Mouse (Mus musculus) lung, postnatal 0 days (tissue): ENCODE data around the gene Cfap206. TPM values are rescaled to one million over a fixed set of nuclear protein-coding genes. Genes with fewer than 3 reads are reported as not detected.

Experiments
- ATAC-seq: fragments of 200-750 bp; cut with Nextera tagmentation; 2 replicates; pipeline ENCODE4 v1.8.0; 2017; ENCODE audit warnings: moderate library complexity
- DNase-seq: peaks from one replicate; pipeline ENCODE4 v3.0.0-alpha.2; 2016; ENCODE audit warnings: low spot score
- H3K27ac ChIP-seq: fragments of 300-500 bp; sonication (generic); 2 replicates; pipeline ENCODE4 v1.5.1; 2014; ENCODE audit warnings: antibody characterized with exemption, mild to moderate bottlenecking, low read length, mixed read lengths
- H3K27me3 ChIP-seq: fragments of 300-500 bp; sonication (generic); replicated peaks from 2 replicates; pipeline ENCODE4 v1.6.1; 2014; ENCODE audit warnings: low read length, mixed read lengths; ENCODE audit not compliant: insufficient read depth
- H3K36me3 ChIP-seq: fragments of 300-500 bp; sonication (generic); 2 replicates; pipeline ENCODE4 v1.6.1; 2014; ENCODE audit warnings: low read length, mixed read lengths; ENCODE audit not compliant: insufficient read depth
- H3K4me1 ChIP-seq: fragments of 300-500 bp; sonication (generic); 2 replicates; pipeline ENCODE4 v1.6.1; 2014; ENCODE audit warnings: antibody characterized with exemption, low read depth, low read length, mixed read lengths; ENCODE audit not compliant: insufficient read depth
- H3K4me2 ChIP-seq: fragments of 300-500 bp; sonication (generic); replicated peaks from 2 replicates; pipeline ENCODE4 v1.6.1; 2014; ENCODE audit warnings: low read depth, mild to moderate bottlenecking, low read length, moderate library complexity, mixed read lengths
- H3K4me3 ChIP-seq: fragments of 300-500 bp; sonication (generic); 2 replicates; pipeline ENCODE4 v1.5.1; 2014; ENCODE audit warnings: low read depth, low read length
- H3K9ac ChIP-seq: fragments of 300-500 bp; sonication (generic); replicated peaks from 2 replicates; pipeline ENCODE4 v1.6.1; 2014; ENCODE audit warnings: low read depth, mild to moderate bottlenecking
- H3K9me3 ChIP-seq: fragments of 300-500 bp; sonication (generic); 2 replicates; pipeline ENCODE4 v1.6.1; 2016; ENCODE audit warnings: low read length, mixed read lengths
- CTCF ChIP-seq: IDR thresholded peaks from 2 replicates; pipeline ENCODE4 v1.5.1; 2016; ENCODE audit warnings: antibody characterized with exemption, mild to moderate bottlenecking
- EP300 ChIP-seq: IDR thresholded peaks from 2 replicates; pipeline ENCODE4 v1.6.1; 2016; ENCODE audit warnings: antibody characterized with exemption, mild to moderate bottlenecking, control low read depth
- WGBS: fragments of 180-500 bp; shearing (Covaris S2); extraction: QIAGEN DNeasy Blood & Tissue Kit; methylation state at CpG from one replicate; pipeline ENCODE4 v1.1.7; 2014; 5-methylcytosine and 5-hydroxymethylcytosine counted together
- polyA plus RNA-seq: library from polyadenylated mRNA; unstranded; fragments of >200 nt; fragmentation: Nextera tagmentation; extraction: Ambion mirVana; gene quantifications from 2 replicates; pipeline ENCODE4 v1.2.1, GENCODE M21; 2015

Gene Cfap206
- polyA plus RNA-seq, 1 experiment from 2014 or later = 11.9 TPM

DNA sequence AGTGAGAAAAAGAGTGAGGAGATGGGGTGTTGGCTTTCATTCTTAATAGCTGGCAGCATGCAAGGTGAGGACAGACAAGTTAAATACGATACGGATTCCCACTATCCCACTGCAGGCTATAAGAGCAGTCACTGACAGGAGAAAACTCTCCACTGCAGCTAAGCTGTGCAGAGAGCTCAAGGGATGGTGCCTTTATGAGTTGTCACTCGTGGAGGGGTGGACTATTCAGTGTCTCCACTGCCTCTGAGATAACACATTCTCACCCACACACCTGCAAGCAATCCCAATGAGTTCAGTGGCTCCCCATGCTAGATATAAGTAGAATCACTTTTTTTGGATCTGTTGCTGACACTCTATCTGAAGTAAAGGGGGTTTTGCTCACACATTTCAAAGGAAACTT, 21.9 kb downstream of the Cfap206 start:
- Histone ChIP-seq H3K4me2 (no peak overlapping the region), H3K27me3 (no peaks in the 10 kb centered on the region), H3K4me3 (no peak overlapping the region), H3K9me3 (no peaks in the 10 kb centered on the region), H3K4me1 (no peaks in the 10 kb centered on the region), H3K36me3 (no peaks in the 10 kb centered on the region), H3K9ac (no peak overlapping the region), H3K27ac (no peak overlapping the region)
- ATAC-seq (no peak), DNase-seq (no peak)
- WGBS = 61% methylated on average over 3 of the region's 3 CpGs
- no peak for TF ChIP-seq EP300
- no peak for TF ChIP-seq CTCF

DNA sequence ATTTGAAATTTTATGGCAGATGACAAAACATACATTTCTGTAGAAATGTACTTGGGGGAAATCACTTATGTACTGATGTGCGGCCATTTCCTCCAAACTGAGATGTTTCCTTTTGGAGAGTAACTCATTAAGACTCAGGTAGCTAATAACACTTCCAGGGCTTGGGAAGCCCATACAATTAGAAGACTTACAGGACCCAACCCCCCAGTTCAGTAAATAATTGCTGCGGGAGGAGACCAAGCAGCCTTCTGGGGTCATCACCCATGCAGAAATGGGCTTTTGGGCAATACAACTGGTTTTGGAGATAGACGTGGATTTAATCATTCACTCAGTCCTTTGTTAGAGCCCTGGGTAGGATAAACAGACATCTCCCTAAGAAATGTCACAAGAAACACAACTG, 22.8 kb downstream of the Cfap206 start:
- no peaks in the 10 kb centered on the region for H3K9me3 ChIP-seq
- TF ChIP-seq EP300 (no peak), CTCF (no peak)
- no peaks in the 10 kb centered on the region for H3K4me1 ChIP-seq
- H3K36me3 ChIP-seq = no peaks in the 10 kb centered on the region
- no peak for DNase-seq
- H3K27ac ChIP-seq = no peak overlapping the region
- no peaks in the 10 kb centered on the region for H3K27me3 ChIP-seq
- WGBS = 71% methylated on average over 3 of the region's 3 CpGs
- no peak for ATAC-seq
- H3K9ac ChIP-seq = no peak overlapping the region
- H3K4me3 ChIP-seq = no peak overlapping the region
- H3K4me2 ChIP-seq = no peak overlapping the region

DNA sequence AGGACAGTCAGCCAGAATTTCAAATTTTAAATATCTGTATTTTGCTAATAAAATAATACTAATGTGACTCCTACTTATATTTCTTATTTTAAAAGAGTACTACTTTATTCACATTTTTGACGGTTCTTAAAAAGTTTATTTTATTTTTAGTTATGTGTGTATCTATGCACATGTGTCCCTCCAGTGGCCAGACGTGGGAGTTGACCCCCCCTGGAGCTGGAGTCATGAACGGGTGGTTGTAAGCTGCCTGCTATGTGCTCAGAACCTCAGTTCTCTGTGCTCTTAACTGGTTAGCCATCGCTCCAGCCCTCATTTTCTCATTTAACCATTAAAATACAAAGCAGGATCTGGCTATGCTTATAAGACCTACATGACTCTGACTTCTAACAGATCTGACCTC, 27.0 kb downstream of the Cfap206 start:
- 53% methylated on average over 4 of the region's 4 CpGs for WGBS

DNA sequence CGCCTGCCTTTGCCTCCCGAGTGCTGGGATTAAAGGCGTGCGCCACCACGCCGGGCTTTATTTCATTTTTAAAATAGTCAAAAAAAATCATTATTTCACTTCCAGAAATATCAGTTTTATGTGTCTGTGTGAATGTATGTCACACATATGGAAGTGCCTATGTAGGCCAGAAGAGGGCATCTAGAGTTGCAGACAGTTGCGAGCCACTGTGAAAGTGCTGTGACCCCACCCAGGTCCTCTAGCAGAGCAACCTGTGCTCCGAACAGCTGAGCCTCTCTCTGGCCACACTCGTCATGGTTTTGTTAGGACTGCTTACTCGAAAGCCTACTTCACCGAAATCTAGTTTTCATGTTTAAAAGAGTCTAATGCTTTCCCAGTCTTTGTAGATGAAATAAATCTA, 27.8 kb downstream of the Cfap206 start:
- ATAC-seq = no peak
- H3K27me3 ChIP-seq = no peaks in the 10 kb centered on the region
- no peak for DNase-seq
- 97% methylated on average over 11 of the region's 11 CpGs for WGBS
- H3K36me3 ChIP-seq = no peaks in the 10 kb centered on the region
- H3K4me3 ChIP-seq = no peak overlapping the region
- no peak overlapping the region for H3K27ac ChIP-seq
- no peak for TF ChIP-seq CTCF
- TF ChIP-seq EP300 = no peak
- no peaks in the 10 kb centered on the region for H3K4me1 ChIP-seq
- no peak overlapping the region for H3K4me2 ChIP-seq
- H3K9me3 ChIP-seq = no peaks in the 10 kb centered on the region
- H3K9ac ChIP-seq = no peak overlapping the region

More for the DNA sequence above, 27.0 kb downstream of the Cfap206 start:
- no peaks in the 10 kb centered on the region for H3K36me3 ChIP-seq
- H3K27me3 ChIP-seq = no peaks in the 10 kb centered on the region
- H3K4me2 ChIP-seq = no peak overlapping the region
- H3K4me1 ChIP-seq = no peaks in the 10 kb centered on the region
- DNase-seq (no peak), ATAC-seq (no peak)
- H3K4me3 ChIP-seq = no peak overlapping the region
- no peak overlapping the region for H3K9ac ChIP-seq
- no peak overlapping the region for H3K27ac ChIP-seq
- H3K9me3 ChIP-seq = no peaks in the 10 kb centered on the region
- TF ChIP-seq CTCF (no peak), EP300 (no peak)

DNA sequence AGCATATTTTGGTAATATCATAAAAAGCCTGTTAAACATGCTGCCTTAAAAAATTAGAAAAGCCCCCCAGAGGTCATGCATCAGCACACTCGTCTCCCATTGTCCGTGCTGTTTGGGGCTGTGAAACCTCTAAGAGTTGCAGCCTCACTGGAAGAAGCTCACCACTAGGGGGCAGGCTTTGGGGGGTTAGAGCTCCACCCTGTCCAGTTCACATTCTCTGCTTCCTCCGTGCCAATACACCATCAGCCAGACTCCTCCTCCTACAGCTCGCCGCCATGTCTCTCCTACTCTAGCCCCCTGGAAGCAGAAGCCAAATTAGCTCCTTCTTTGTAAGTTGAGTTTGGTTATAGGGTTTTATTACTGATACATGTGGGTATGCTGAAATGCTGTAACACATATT, 28.5 kb downstream of the Cfap206 start:
- DNase-seq = peak; percentile 61
- TF ChIP-seq CTCF = peak; percentile 68
- TF ChIP-seq EP300 = no peak
- no peak overlapping the region for H3K27ac ChIP-seq
- 48% methylated on average over 5 of the region's 5 CpGs for WGBS
- no peaks in the 10 kb centered on the region for H3K27me3 ChIP-seq
- no peak overlapping the region for H3K4me2 ChIP-seq
- H3K4me1 ChIP-seq = no peaks in the 10 kb centered on the region
- H3K9me3 ChIP-seq = no peaks in the 10 kb centered on the region
- no peak overlapping the region for H3K9ac ChIP-seq
- H3K4me3 ChIP-seq = no peak overlapping the region
- peak; percentile 43; the same call in 1 of the 2 replicates for ATAC-seq
- no peaks in the 10 kb centered on the region for H3K36me3 ChIP-seq

DNA sequence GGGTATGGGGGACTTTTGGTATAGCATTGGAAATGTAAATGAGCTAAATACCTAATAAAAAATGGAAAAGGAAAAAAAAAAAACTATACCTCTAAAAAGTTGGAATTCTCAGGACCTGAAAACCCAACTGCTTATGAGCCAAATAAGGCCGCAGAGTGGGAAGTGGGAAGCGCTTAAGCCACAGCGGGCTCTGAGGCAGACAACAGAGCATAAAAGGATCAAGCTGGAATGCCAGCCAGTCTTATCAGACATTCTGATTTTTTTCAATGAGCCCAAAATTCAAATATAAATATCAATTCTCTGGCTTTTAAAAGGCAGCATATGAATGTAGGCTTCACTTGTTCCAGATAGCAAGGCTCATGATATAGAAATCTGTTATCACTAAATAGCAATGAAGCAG, 42.0 kb downstream of the Cfap206 start:
- Histone ChIP-seq H3K36me3 (no peaks in the 10 kb centered on the region), H3K27ac (no peak overlapping the region), H3K27me3 (no peaks in the 10 kb centered on the region), H3K4me1 (no peaks in the 10 kb centered on the region), H3K4me3 (no peak overlapping the region), H3K9ac (no peak overlapping the region), H3K9me3 (no peaks in the 10 kb centered on the region), H3K4me2 (no peak overlapping the region)
- TF ChIP-seq CTCF (no peak), EP300 (no peak)
- ATAC-seq (no peak), DNase-seq (peak; percentile 7)
- WGBS = 72% methylated on average over 3 of the region's 3 CpGs
